Mouse (Mus musculus) monocyte, adult 5-6 weeks (primary cell): ENCODE results near the gene Sidt1. TPM values are rescaled to one million over a fixed set of nuclear protein-coding genes. Genes with fewer than 3 reads are reported as not detected.
"Not testable (repeated sequence)": the region's sequence is repeated elsewhere in the genome, so short reads cannot be mapped to it uniquely, and the experiment has no call there.

Source experiments
- ATAC-seq: fragments of 153-309, 156-312 bp; replicated peaks from 2 replicates; pipeline ENCODE4 v1.8.0; 2017; ENCODE audit warnings: mild to moderate bottlenecking; ENCODE audit not compliant: low TSS enrichment, insufficient number of reproducible peaks, severe bottlenecking, poor library complexity, low FRiP score
- total RNA-seq: library from RNA; stranded (forward); fragments of 200-1000, 200-491, 200-594 nt; gene quantifications from 3 replicates; pipeline ENCODE4 v1.2.3, GENCODE M21; 2017

Sidt1 gene
- total RNA-seq, 1 experiment from 2014 or later = 4.0 TPM

GRCm38 (mm10) chr16:44313422-44313821 is 19.6 kb downstream of the Sidt1 start:
- 0 out of 2 replicates have a peak, but pooled peaks have one; percentile 53 for ATAC-seq

- no peak for ATAC-seq
Observed at GRCm38 (mm10) chr16:44305606-44306005, 27.4 kb downstream of the Sidt1 start.

- no peak for ATAC-seq
Observed at GRCm38 (mm10) chr16:44303822-44304221, 29.2 kb downstream of the Sidt1 start.

GRCm38 (mm10) chr16:44302126-44302892 is 30.7 kb downstream of the Sidt1 start:
- no peak for ATAC-seq

GRCm38 (mm10) chr16:44299438-44300093 is 33.4 kb downstream of the Sidt1 start:
- ATAC-seq = no peak

GRCm38 (mm10) chr16:44293960-44294359 is 39.0 kb downstream of the Sidt1 start:
- no peak for ATAC-seq

- ATAC-seq = not testable (repeated sequence)
Observed at GRCm38 (mm10) chr16:44292681-44293080, 40.3 kb downstream of the Sidt1 start.

- no peak for ATAC-seq
Observed at GRCm38 (mm10) chr16:44289004-44289648, 43.9 kb downstream of the Sidt1 start.

GRCm38 (mm10) chr16:44287356-44287950 is 45.5 kb downstream of the Sidt1 start:
- ATAC-seq = no peak

GRCm38 (mm10) chr16:44282614-44283325 is 50.2 kb downstream of the Sidt1 start:
- ATAC-seq = no peak

- no peak for ATAC-seq
Observed at GRCm38 (mm10) chr16:44282036-44282435, 51.0 kb downstream of the Sidt1 start.

- ATAC-seq = no peak
Observed at GRCm38 (mm10) chr16:44280806-44281205, 52.2 kb downstream of the Sidt1 start.

- no peak for ATAC-seq
Observed at GRCm38 (mm10) chr16:44277212-44277611, 55.8 kb downstream of the Sidt1 start.

- ATAC-seq = no peak
Observed at GRCm38 (mm10) chr16:44271371-44272038, 61.5 kb downstream of the Sidt1 start.

GRCm38 (mm10) chr16:44270606-44271005 is 62.4 kb downstream of the Sidt1 start:
- no peak for ATAC-seq

GRCm38 (mm10) chr16:44269578-44269977 is 63.4 kb downstream of the Sidt1 start:
- ATAC-seq = no peak

- no peak for ATAC-seq
Observed at GRCm38 (mm10) chr16:44268541-44269215, 64.3 kb downstream of the Sidt1 start.

- no peak for ATAC-seq
Observed at GRCm38 (mm10) chr16:44265562-44265961, 67.4 kb downstream of the Sidt1 start.
